Mouse (Mus musculus) Patski (cell line): ENCODE measurements around the gene Rtn1. TPM values are rescaled to one million over a fixed set of nuclear protein-coding genes. Genes with fewer than 3 reads are reported as not detected.
A peak's percentile ranks its signal among the peaks of the same experiment; 100 is the strongest.

Experiments
- ATAC-seq: fragments of 100-300 bp; one replicate; pipeline ENCODE4 v1.8.0; 2021
- CTCF ChIA-PET: fragments of 350-600 bp; sonication (Branson Sonifier 250); formaldehyde crosslinking; loops from one replicate; lab custom pipeline; 2022; ENCODE audit warnings: inconsistent platforms; lab: Charles Lee
- POLR2A ChIA-PET: fragments of 350-600 bp; sonication (Branson Sonifier 250); formaldehyde crosslinking; loops from one replicate; lab custom pipeline; 2022; ENCODE audit warnings: antibody characterized with exemption, inconsistent platforms; lab: Charles Lee
- DNase-seq: peaks from one replicate; pipeline ENCODE4 v3.0.0-alpha.2; 2011; ENCODE audit warnings: low read depth, low spot score
- H3K27me3 ChIP-seq: fragments of 371-371 bp; one replicate; pipeline ENCODE4 v1.5.1; 2021
- CTCF ChIP-seq: fragments of 100-300 bp; IDR thresholded peaks from one replicate; pipeline ENCODE4 v1.5.1; 2021
- in situ Hi-C: fragments of 300-500 bp; cut with MboI; formaldehyde crosslinking; loops from 3 replicates; pipeline ENCODE4 v1.11.1; 2018; ENCODE audit warnings: low pct_unique_long_range_greater_than_20kb, mixed read lengths
- polyA plus RNA-seq: library from polyadenylated mRNA; unstranded; gene quantifications from one replicate; pipeline ENCODE4 v1.2.3, GENCODE M21; 2021

Rtn1 gene
- polyA plus RNA-seq, 1 experiment from 2014 or later = 15.0 TPM

DNA sequence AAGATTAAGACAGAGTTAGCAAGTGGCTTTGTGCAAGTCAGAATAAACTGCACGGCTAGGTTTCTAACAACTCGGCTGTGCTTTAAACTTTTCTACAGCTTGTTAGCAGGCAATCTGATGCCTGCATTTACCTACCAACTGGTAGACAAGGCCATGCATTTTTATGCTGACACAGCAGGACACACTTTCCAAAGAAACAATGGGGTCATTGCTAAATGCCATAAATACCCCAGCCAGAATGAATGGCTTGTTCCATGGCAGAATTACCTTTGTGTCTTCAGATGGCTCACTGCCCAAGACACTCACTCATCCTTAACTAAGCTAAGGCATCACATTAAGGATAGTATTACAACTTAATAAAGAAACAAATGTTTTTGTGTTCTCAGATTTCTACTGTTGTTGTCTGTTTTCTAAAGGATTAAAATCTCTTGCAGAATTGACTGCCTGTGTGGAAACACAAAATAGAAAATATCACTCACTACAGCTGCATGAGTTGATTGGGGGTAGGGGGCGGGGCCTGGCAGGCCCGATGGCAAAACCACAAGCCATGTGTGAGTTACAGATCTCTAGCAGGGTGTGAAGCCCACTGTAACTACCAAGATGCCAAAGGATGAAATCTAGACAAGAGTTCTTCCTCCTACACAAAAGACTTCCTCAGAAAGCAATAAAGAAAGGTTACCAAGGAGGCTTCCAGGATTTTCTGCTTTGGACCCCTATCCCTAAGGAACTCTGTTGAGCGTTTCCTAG is 129.6 kb downstream of the Rtn1 start:
- no peaks in the 10 kb centered on the region for H3K27me3 ChIP-seq
- no peak for TF ChIP-seq CTCF
- ATAC-seq = no peak
- ChIA-PET CTCF (no interaction called here), POLR2A (no interaction called here)
- in situ Hi-C loops = no loop called here
- DNase-seq = no peak

- CTCF ChIA-PET = no interaction called here
- no peak for DNase-seq
- TF ChIP-seq CTCF = no peak
- POLR2A ChIA-PET = no interaction called here
- no peaks in the 10 kb centered on the region for H3K27me3 ChIP-seq
- peak; percentile 65 for ATAC-seq
- in situ Hi-C loops = no loop called here
Measured at GRCm38 (mm10) chr12:72273721-72274414, 135.0 kb downstream of the Rtn1 start.

- ATAC-seq (no peak), DNase-seq (no peak)
- ChIA-PET POLR2A (no interaction called here), CTCF (no interaction called here)
- in situ Hi-C loops = no loop called here
- peak; percentile 43 for TF ChIP-seq CTCF
- no peaks in the 10 kb centered on the region for H3K27me3 ChIP-seq
Measured at GRCm38 (mm10) chr12:72267614-72268013, 141.2 kb downstream of the Rtn1 start.

DNA sequence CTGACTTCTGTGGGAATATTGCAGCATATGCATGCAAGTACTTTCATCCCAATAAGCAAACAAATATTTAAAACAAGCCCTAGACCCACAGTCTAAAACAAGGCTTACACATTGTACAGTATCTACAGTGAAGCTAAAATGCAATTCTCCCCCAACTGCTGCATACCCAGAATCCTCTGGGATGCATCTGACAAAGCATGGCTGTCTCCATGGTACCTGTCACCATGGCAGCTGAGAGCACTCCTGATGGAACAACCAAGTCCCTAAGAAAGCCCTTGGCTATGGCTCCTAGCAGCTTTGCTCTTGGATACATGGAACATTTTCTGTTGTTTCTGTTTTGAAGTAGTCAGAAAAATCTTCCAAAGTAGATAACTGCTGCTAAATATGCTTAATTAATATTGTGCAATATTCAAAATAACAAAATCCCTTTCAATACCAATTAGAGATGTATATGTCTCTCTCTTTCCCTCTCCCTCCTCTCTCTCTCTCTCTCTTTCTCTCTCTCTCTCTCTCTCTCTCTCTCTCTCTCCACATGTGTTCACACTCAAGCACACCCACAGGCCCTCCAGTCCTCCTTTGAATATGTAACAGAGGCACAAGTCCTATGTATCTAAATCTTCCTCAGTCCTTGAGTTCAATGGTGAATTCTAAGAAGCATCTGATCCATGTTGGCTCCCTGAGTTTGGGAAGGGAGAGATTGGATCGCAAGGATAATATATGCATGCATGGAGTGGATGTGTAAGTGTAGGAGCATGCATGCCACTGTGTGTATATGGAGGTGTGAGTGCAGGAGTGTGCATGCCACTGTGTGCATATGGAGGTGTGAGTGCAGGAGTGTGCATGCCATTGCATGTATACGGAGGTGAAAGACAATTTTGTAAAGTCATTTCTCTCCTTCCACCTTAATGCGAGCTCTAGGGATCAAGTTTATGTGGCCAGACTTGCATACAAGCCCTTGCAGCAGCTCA is 143.3 kb downstream of the Rtn1 start:
- in situ Hi-C loops = no loop called here
- ChIA-PET CTCF (no interaction called here), POLR2A (no interaction called here)
- ATAC-seq (no peak), DNase-seq (no peak)
- no peak for TF ChIP-seq CTCF
- H3K27me3 ChIP-seq = no peaks in the 10 kb centered on the region

GRCm38 (mm10) chr12:72263213-72264103 is 145.4 kb downstream of the Rtn1 start:
- DNase-seq (no peak), ATAC-seq (no peak)
- H3K27me3 ChIP-seq = no peaks in the 10 kb centered on the region
- CTCF ChIA-PET = no interaction called here
- TF ChIP-seq CTCF = no peak
- POLR2A ChIA-PET = no interaction called here
- in situ Hi-C loops = no loop called here

DNA sequence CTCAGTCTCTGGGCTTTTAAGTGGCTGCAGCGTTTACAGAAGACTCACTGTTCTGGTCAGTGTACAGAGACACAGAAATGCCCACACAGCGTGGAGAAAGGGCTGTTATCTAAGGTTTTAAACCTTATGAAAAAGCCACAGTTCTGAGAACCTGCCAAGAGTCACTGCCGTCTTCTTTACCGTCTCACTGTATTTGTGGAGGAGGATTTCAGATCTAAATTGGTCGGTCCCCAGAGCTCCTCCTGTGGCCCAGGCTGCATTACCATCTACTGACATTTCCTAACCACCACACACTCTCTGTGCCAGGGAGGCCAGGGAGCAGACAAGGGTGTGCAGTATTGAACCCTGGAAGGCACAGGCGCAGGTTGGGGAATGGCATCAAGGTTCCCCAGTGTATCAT is 151.9 kb downstream of the Rtn1 start:
- ATAC-seq = no peak
- in situ Hi-C loops = no loop called here
- no peak for TF ChIP-seq CTCF
- ChIA-PET CTCF (no interaction called here), POLR2A (interaction anchor here (0.7 kb wide), 1 partner anchor 15 kb away, joined by 4 read pairs; no protein-coding TSS in a partner anchor)
- no peak for DNase-seq
- no peaks in the 10 kb centered on the region for H3K27me3 ChIP-seq

DNA sequence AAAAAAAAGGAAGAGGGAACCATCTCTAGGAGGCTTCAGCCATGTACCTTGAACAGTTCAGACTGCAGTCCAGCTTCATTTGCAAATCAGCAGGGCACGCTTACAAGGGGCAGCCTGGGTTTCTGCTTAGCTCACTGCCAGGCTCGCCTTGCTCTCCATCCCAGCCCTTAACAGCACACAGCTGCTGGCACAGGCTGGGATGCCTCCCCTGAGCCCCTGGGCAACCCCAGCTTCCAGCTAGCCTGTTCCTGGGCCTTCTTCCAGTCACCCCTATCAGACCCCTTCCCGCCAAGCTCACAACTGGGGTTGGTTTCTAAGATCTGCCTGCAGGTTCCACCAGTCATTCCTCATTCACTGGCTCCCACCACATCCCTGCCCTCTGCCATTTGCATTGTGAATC is 155.8 kb downstream of the Rtn1 start:
- no peak for ATAC-seq
- DNase-seq = no peak
- ChIA-PET CTCF (no interaction called here), POLR2A (interaction anchor here (1.2 kb wide), 1 partner anchor 9 kb away, joined by 3 read pairs; no protein-coding TSS in a partner anchor)
- in situ Hi-C loops = no loop called here
- no peak for TF ChIP-seq CTCF
- no peaks in the 10 kb centered on the region for H3K27me3 ChIP-seq

DNA sequence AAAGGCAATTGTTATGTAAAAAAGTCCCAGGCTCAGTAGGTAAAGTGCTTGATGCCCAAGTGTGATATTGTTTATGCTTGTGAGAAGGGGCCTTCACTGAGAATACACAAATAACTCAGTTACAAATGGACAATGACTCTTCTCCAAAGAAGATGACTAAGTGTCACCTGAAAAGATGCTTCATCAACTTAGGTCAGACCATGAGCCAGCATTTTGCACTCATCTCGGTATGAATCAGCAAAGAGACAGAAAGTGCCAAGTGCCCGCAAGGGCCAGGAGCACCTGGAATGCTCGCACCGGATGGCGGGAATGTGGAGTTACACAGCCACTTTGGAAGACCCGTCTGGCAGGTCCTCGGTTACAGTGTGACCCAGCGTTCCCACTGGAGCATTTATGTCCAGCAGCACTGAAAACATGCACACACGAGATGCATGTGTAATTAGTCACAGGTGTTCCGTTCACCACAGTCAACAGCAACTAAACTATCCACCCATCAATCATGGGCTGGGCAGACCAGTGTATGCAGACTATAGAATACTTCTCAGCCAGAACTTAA is 156.9 kb downstream of the Rtn1 start:
- peak; percentile 38 for DNase-seq
- no peaks in the 10 kb centered on the region for H3K27me3 ChIP-seq
- in situ Hi-C loops = no loop called here
- ChIA-PET POLR2A (no interaction called here), CTCF (no interaction called here)
- peak; percentile 44 for ATAC-seq
- TF ChIP-seq CTCF = no peak

- DNase-seq = no peak
- H3K27me3 ChIP-seq = no peaks in the 10 kb centered on the region
- ChIA-PET CTCF (no interaction called here), POLR2A (no interaction called here)
- no peak for ATAC-seq
- in situ Hi-C loops = loop anchor here (5.0 kb wide), 2 partner anchors 133 to 172 kb away; no protein-coding TSS in a partner anchor
- TF ChIP-seq CTCF = peak; percentile 53
Measured at GRCm38 (mm10) chr12:72244951-72245350, 163.9 kb downstream of the Rtn1 start.
